Mouse (Mus musculus): Measurements from ENCODE around the gene Psmc2. TPM values are rescaled to one million over a fixed set of nuclear protein-coding genes. Genes with fewer than 3 reads are reported as not detected.

Gene Psmc2
- total and polyA plus RNA-seq, 3 experiments: 33.7 to 97.5 (median 87.3) TPM

DNA sequence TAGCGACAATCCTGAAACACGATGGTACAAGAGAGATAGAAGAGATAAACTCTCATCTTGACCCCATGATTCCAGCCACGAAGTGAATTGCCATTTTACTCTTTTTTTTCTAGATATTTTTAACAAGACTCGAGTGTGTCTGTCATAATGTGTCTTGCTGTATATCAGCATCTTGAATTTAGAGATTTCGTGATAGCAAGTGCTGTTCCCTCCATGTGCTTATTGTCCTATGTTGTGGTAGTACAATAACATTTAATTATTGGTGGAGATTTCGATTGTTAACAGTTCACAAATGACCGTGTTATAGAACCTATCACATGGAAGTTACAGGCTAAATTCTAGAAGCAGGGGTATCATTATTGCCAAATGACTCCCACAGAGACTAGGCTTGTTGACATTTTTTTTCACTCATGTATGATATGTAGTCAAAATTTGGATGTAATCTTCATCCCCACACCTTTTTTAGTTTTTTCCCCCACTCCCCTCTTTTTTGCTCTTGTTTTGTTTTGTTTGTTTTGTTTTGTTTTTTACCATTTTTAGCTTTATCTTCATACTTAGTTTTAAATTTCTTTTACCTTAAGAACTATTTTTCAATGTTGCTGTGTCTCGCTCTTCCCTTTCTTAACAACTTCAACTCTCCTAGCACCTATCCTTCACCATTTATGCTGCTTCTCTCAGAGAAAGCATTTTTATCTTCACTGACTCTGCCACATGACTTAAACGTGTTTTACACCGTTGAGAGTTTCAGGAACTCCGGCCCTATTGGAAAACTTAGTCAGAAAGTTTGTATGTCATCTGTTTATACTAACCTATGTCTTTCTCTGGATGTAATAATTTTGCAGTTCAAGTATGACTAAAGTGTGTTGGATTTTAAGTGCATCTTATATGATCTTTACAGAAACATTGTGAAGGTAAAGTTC lies 2.4 kb downstream of the Psmc2 start:
- Histone ChIP-seq H3K36me3 (ENCODE audit: control insufficient read depth, insufficient read depth, low read length) (peaks cover 23% of the 10 kb centered on the region), H3K27ac (peak overlapping the region; percentile 89), H3K9ac (ENCODE audit: low read depth, low read length) (peak overlapping the region; percentile 76), H3K4me3 (peak overlapping the region; percentile 90), H3K27me3 (ENCODE audit: control insufficient read depth, insufficient read depth, low read length) (no peaks in the 10 kb centered on the region), H3K4me1 (ENCODE audit: control insufficient read depth, insufficient read depth, low read length) (peaks cover 6% of the 10 kb centered on the region), H3K79me2 (replicated peaks; ENCODE audit: control insufficient read depth, insufficient read depth, low read length) (no peaks in the 10 kb centered on the region; the same call in 1 of the 2 replicates)
- no peak for TF ChIP-seq EP300 (IDR thresholded peaks at IDR 0.05; ENCODE audit: insufficient read depth, low read depth, low read length)
- TF ChIP-seq POLR2A (IDR thresholded peaks at IDR 0.05; ENCODE audit: insufficient read depth, low read depth, low read length): no peak
- no peak for TF ChIP-seq CTCF (IDR thresholded peaks at IDR 0.05)
- WGBS: 23% methylated on average over 11 of the region's 11 CpGs
- intact Hi-C loops (cut with DNase I): loop anchor here (5.0 kb wide), 1 partner anchor 140 kb away; the partner anchor contains the start of genes Armc10 and Fbxl13
- DNase-seq: no peak

DNA sequence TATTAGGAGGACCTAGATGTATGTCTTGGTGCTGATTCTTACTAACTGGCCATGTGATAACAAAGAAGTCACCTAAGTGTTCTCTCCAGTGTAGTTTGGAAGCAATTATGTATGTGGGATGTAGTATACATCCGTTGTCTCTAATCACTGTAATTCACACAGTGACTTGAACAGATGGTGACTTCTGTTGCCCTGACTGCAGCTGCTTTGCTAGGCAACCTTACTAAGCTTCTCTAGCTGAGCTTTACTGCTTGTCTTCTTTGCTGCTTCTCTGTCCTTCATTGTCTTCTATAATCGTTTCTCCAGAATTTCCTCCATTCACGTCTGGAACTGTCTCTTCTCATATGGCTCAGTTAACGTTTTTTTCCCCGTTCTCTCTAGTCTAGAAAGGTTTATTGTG lies 4.0 kb downstream of the Psmc2 start:
- H3K4me1 ChIP-seq (ENCODE audit: control insufficient read depth, insufficient read depth, low read length): peaks cover 6% of the 10 kb centered on the region
- H3K36me3 ChIP-seq (ENCODE audit: control insufficient read depth, insufficient read depth, low read length): peaks cover 23% of the 10 kb centered on the region
- TF ChIP-seq POLR2A (IDR thresholded peaks at IDR 0.05; ENCODE audit: insufficient read depth, low read depth, low read length) (no peak), EP300 (IDR thresholded peaks at IDR 0.05; ENCODE audit: insufficient read depth, low read depth, low read length) (no peak), CTCF (IDR thresholded peaks at IDR 0.05) (no peak)
- H3K27me3 ChIP-seq (ENCODE audit: control insufficient read depth, insufficient read depth, low read length): no peaks in the 10 kb centered on the region
- H3K79me2 ChIP-seq (replicated peaks; ENCODE audit: control insufficient read depth, insufficient read depth, low read length): no peaks in the 10 kb centered on the region; the same call in 1 of the 2 replicates
- intact Hi-C loops (cut with DNase I): loop anchor here (5.0 kb wide), 1 partner anchor 142 kb away; the partner anchor contains the start of genes Armc10 and Fbxl13
- no peak overlapping the region for H3K4me3 ChIP-seq
- DNase-seq: no peak
- no peak overlapping the region for H3K9ac ChIP-seq (ENCODE audit: low read depth, low read length)
- H3K27ac ChIP-seq: no peak overlapping the region
- 49% methylated on average over 5 of the region's 5 CpGs for WGBS

DNA sequence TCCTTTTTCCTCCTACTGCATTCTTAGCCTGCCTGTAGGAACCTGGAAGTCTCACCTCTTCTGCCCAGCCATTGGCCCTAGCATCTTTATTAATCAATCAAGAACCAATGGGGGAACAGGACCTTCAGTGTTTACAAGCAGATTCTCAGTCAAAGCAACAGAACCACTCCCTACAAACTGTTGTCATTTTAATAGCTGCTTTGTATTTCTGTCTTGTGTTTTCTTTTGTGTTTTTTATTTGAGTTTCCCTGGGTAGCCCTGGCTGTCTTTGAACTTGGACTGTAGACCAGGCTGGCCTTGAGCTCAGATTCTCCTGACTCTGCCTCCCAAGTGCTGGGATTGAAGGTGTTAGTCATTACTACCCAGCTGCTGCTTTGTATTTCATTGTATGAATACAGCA lies 7.1 kb downstream of the Psmc2 start:
- Histone ChIP-seq H3K9ac (ENCODE audit: low read depth, low read length) (no peak overlapping the region), H3K27ac (no peak overlapping the region), H3K4me3 (no peak overlapping the region), H3K27me3 (ENCODE audit: control insufficient read depth, insufficient read depth, low read length) (no peaks in the 10 kb centered on the region), H3K79me2 (replicated peaks; ENCODE audit: control insufficient read depth, insufficient read depth, low read length) (no peaks in the 10 kb centered on the region; the same call in 1 of the 2 replicates), H3K36me3 (ENCODE audit: control insufficient read depth, insufficient read depth, low read length) (peaks cover 23% of the 10 kb centered on the region), H3K4me1 (ENCODE audit: control insufficient read depth, insufficient read depth, low read length) (peaks cover 5% of the 10 kb centered on the region)
- intact Hi-C loops (cut with DNase I): no loop called here
- no peak for DNase-seq
- no peak for TF ChIP-seq POLR2A (IDR thresholded peaks at IDR 0.05; ENCODE audit: insufficient read depth, low read depth, low read length)
- no peak for TF ChIP-seq CTCF (IDR thresholded peaks at IDR 0.05)
- TF ChIP-seq EP300 (IDR thresholded peaks at IDR 0.05; ENCODE audit: insufficient read depth, low read depth, low read length): no peak

DNA sequence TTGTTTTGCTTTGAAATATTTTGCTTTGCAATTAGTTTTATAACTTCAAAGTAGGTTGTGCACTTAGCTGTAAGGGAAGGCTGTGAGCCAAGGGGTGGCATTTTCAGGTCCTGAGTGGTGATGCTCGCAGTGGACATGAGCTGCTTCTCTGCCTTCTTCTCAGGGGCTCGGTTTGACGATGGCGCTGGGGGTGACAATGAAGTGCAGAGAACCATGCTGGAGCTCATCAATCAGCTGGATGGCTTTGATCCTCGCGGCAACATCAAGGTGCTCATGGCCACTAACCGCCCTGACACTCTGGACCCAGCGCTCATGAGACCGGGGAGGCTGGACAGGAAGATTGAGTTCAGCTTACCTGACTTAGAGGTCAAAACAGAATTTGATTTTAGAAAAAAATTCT lies 17.8 kb downstream of the Psmc2 start:
- H3K36me3 ChIP-seq (ENCODE audit: control insufficient read depth, insufficient read depth, low read length): peaks cover 2% of the 10 kb centered on the region; the same call in 1 of the 2 replicates
- intact Hi-C loops (cut with DNase I): no loop called here
- H3K4me1 ChIP-seq (ENCODE audit: control insufficient read depth, insufficient read depth, low read length): no peaks in the 10 kb centered on the region
- H3K27me3 ChIP-seq (ENCODE audit: control insufficient read depth, insufficient read depth, low read length): no peaks in the 10 kb centered on the region
- H3K27ac ChIP-seq: no peak overlapping the region
- H3K79me2 ChIP-seq (replicated peaks; ENCODE audit: control insufficient read depth, insufficient read depth, low read length): no peaks in the 10 kb centered on the region
- H3K9ac ChIP-seq (ENCODE audit: low read depth, low read length): no peak overlapping the region
- DNase-seq: no peak
- no peak overlapping the region for H3K4me3 ChIP-seq
- TF ChIP-seq EP300 (IDR thresholded peaks at IDR 0.05; ENCODE audit: insufficient read depth, low read depth, low read length) (no peak), POLR2A (IDR thresholded peaks at IDR 0.05; ENCODE audit: insufficient read depth, low read depth, low read length) (no peak), CTCF (IDR thresholded peaks at IDR 0.05) (no peak)
- 96% methylated on average over 9 of the region's 9 CpGs for WGBS

DNA sequence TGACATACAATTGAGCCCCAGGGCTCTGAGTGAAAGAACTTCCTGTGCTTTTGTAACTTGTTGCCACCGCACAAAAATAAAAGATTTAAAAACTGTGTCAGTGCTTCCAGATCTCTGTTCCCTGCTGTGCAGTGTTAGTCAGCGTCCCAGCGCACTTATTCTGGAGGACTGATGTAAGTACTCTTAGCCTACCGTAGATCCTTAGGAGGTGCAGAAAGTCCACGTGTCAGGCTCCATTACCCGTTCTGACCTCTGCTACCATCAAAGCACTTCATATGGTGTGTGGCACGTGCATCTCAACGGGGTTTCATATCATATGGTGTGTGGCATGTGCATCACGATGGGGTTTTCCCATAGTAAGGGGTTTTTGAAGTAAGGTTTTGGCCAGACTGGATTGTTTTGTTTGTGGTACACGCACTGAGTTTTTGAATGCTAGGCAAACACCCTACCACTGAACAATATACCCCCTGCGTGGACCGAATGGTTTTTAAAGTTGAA lies 18.7 kb downstream of the Psmc2 start:
- WGBS: 94% methylated on average over 12 of the region's 12 CpGs
- H3K27ac ChIP-seq: no peak overlapping the region
- H3K4me3 ChIP-seq: no peak overlapping the region
- peaks cover 2% of the 10 kb centered on the region; the same call in 1 of the 2 replicates for H3K36me3 ChIP-seq (ENCODE audit: control insufficient read depth, insufficient read depth, low read length)
- intact Hi-C loops (cut with DNase I): no loop called here
- TF ChIP-seq EP300 (IDR thresholded peaks at IDR 0.05; ENCODE audit: insufficient read depth, low read depth, low read length) (no peak), CTCF (IDR thresholded peaks at IDR 0.05) (no peak), POLR2A (IDR thresholded peaks at IDR 0.05; ENCODE audit: insufficient read depth, low read depth, low read length) (no peak)
- no peaks in the 10 kb centered on the region for H3K79me2 ChIP-seq (replicated peaks; ENCODE audit: control insufficient read depth, insufficient read depth, low read length)
- H3K9ac ChIP-seq (ENCODE audit: low read depth, low read length): no peak overlapping the region
- no peaks in the 10 kb centered on the region for H3K27me3 ChIP-seq (ENCODE audit: control insufficient read depth, insufficient read depth, low read length)
- no peak for DNase-seq
- H3K4me1 ChIP-seq (ENCODE audit: control insufficient read depth, insufficient read depth, low read length): no peaks in the 10 kb centered on the region

DNA sequence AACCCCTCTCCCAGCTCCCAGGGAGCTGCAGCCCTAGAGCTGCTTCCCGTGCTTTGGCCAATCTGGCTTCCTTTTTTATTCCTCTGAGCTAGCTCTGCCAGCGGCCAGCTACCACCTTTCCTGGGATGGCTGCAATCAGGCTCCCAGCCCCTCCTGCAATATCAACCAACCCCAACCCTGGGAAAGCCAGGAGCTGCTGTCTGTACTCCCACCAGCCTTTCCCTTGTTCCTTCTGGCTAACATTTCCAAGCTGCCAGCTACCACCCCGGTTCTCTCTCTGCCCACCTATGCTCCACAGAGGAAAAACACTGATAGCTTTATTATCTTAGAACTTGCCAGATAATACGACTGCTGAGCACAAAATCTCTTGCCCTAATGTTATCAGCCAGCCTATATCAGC lies 19.8 kb downstream of the Psmc2 start:
- Histone ChIP-seq H3K79me2 (replicated peaks; ENCODE audit: control insufficient read depth, insufficient read depth, low read length) (no peaks in the 10 kb centered on the region), H3K27me3 (ENCODE audit: control insufficient read depth, insufficient read depth, low read length) (no peaks in the 10 kb centered on the region), H3K27ac (no peak overlapping the region), H3K36me3 (ENCODE audit: control insufficient read depth, insufficient read depth, low read length) (peaks cover 2% of the 10 kb centered on the region; the same call in 1 of the 2 replicates), H3K4me1 (ENCODE audit: control insufficient read depth, insufficient read depth, low read length) (no peaks in the 10 kb centered on the region), H3K4me3 (no peak overlapping the region), H3K9ac (ENCODE audit: low read depth, low read length) (no peak overlapping the region)
- whole genome bisulfite sequencing: 36% methylated on average over 4 of the region's 4 CpGs
- TF ChIP-seq CTCF (IDR thresholded peaks at IDR 0.05) (no peak), EP300 (IDR thresholded peaks at IDR 0.05; ENCODE audit: insufficient read depth, low read depth, low read length) (no peak), POLR2A (IDR thresholded peaks at IDR 0.05; ENCODE audit: insufficient read depth, low read depth, low read length) (no peak)
- no peak for DNase-seq
- intact Hi-C loops (cut with DNase I): no loop called here

Data from heart, adult 2 months (tissue).